Mouse (Mus musculus) C2C12 (cell line): ENCODE results near the gene Taf9b. TPM values are rescaled to one million over a fixed set of nuclear protein-coding genes. Genes with fewer than 3 reads are reported as not detected.
A peak's percentile ranks its signal among the peaks of the same experiment; 100 is the strongest.
"Not testable (repeated sequence)": the region's sequence is repeated elsewhere in the genome, so short reads cannot be mapped to it uniquely, and the experiment has no call there.

Experiments
- H3K27me3 ChIP-seq: one replicate; pipeline ENCODE4 v1.6.1; 2011; ENCODE audit not compliant: control insufficient read depth, insufficient read depth, insufficient read length
- H3K36me3 ChIP-seq: one replicate; pipeline ENCODE4 v1.6.1; 2011; ENCODE audit not compliant: control insufficient read depth, insufficient read depth
- H3K4me3 ChIP-seq: one replicate; pipeline ENCODE4 v1.5.1; 2011; ENCODE audit warnings: mild to moderate bottlenecking, control low read depth; ENCODE audit not compliant: poor library complexity, insufficient read depth, severe bottlenecking
- H3K79me2 ChIP-seq: one replicate; pipeline ENCODE4 v1.6.1; 2011; ENCODE audit not compliant: control insufficient read depth, insufficient read depth
- H3K79me3 ChIP-seq: one replicate; pipeline ENCODE4 v1.6.1; 2011; ENCODE audit warnings: low read depth, control low read depth
- H3ac ChIP-seq: one replicate; pipeline ENCODE3; 2011; ENCODE audit warnings: low read depth; ENCODE audit not compliant: control insufficient read depth, insufficient read length
- CEBPB ChIP-seq: IDR thresholded peaks from one replicate; pipeline ENCODE4 v1.6.1; 2011; ENCODE audit warnings: low read depth, mild to moderate bottlenecking, control low read depth, moderate library complexity
- CTCF ChIP-seq: IDR thresholded peaks from one replicate; pipeline ENCODE4 v1.5.1; 2011; ENCODE audit not compliant: control insufficient read depth, insufficient read depth, insufficient read length
- FOSL1 ChIP-seq: IDR thresholded peaks from one replicate; pipeline ENCODE4 v1.8.0; 2011; ENCODE audit warnings: mild to moderate bottlenecking, low read length; ENCODE audit not compliant: poor library complexity, insufficient read depth, severe bottlenecking
- MAX ChIP-seq: IDR thresholded peaks from one replicate; pipeline ENCODE4 v1.6.1; 2011; ENCODE audit warnings: mild to moderate bottlenecking, control low read depth
- MYOD1 ChIP-seq: IDR thresholded peaks from one replicate; pipeline ENCODE4 v1.6.1; 2011; ENCODE audit warnings: low read depth; ENCODE audit not compliant: control insufficient read depth, insufficient read length
- MYOG ChIP-seq: IDR thresholded peaks from one replicate; pipeline ENCODE4 v1.6.1; 2011; ENCODE audit not compliant: control insufficient read depth, insufficient read length; ENCODE audit errors: extremely low read depth
- USF1 ChIP-seq: IDR thresholded peaks from one replicate; pipeline ENCODE4 v1.6.1; 2011; ENCODE audit warnings: low read depth, mild to moderate bottlenecking, control low read depth, moderate library complexity
- polyA plus RNA-seq: library from polyadenylated mRNA; unstranded; fragments of >200 nt; fragmentation: generic; extraction: Trizol; gene quantifications from one replicate; pipeline ENCODE4 v1.2.1, GENCODE M21; 2012; ENCODE audit warnings: missing spikeins

Taf9b gene
- polyA plus RNA-seq, 1 experiment: 1.6 TPM

GRCm38 (mm10) chrX:106197308-106197707 lies 23.6 kb downstream of the Taf9b start:
- Histone ChIP-seq H3K36me3 (peaks cover 76% of the 10 kb centered on the region), H3K79me2 (peaks cover 21% of the 10 kb centered on the region)

GRCm38 (mm10) chrX:106194361-106194760 lies 26.6 kb downstream of the Taf9b start:
- not testable (repeated sequence) for H3K4me3 ChIP-seq, H3K27me3 ChIP-seq, H3ac ChIP-seq
- H3K79me3 ChIP-seq: peaks cover 57% of the 10 kb centered on the region
- peaks cover 51% of the 10 kb centered on the region for H3K79me2 ChIP-seq
- peaks cover 69% of the 10 kb centered on the region for H3K36me3 ChIP-seq

More at GRCm38 (mm10) chrX:106197308-106197707, 23.6 kb downstream of the Taf9b start:
- H3K79me3 ChIP-seq: peaks cover 28% of the 10 kb centered on the region
- TF ChIP-seq MYOD1 (no peak), FOSL1 (no peak), MAX (no peak), MYOG (no peak), CTCF (no peak), USF1 (no peak), CEBPB (no peak)
- no peak overlapping the region for H3ac ChIP-seq
- no peak overlapping the region for H3K4me3 ChIP-seq
- no peaks in the 10 kb centered on the region for H3K27me3 ChIP-seq

- TF ChIP-seq FOSL1 (no peak), CEBPB (no peak), MYOD1 (no peak), MYOG (no peak), USF1 (no peak), MAX (no peak), CTCF (no peak)
- H3K79me2 ChIP-seq: peaks cover 75% of the 10 kb centered on the region
- peaks cover 68% of the 10 kb centered on the region for H3K79me3 ChIP-seq
- no peak overlapping the region for H3K4me3 ChIP-seq
- peaks cover 34% of the 10 kb centered on the region for H3K36me3 ChIP-seq
- H3ac ChIP-seq: no peak overlapping the region
- H3K27me3 ChIP-seq: no peaks in the 10 kb centered on the region
These were observed 30.9 kb downstream of the Taf9b start for GRCm38 (mm10) chrX:106190091-106190490.

GRCm38 (mm10) chrX:106189356-106189755 lies 31.6 kb downstream of the Taf9b start:
- peak overlapping the region; percentile 48 for H3ac ChIP-seq

GRCm38 (mm10) chrX:106187737-106188136 lies 33.2 kb downstream of the Taf9b start:
- TF ChIP-seq CEBPB (peak; percentile 45), MAX (peak; percentile 88), FOSL1 (no peak), CTCF (no peak), MYOD1 (no peak), USF1 (no peak), MYOG (no peak)
- Histone ChIP-seq H3K36me3 (peaks cover 24% of the 10 kb centered on the region), H3ac (peak overlapping the region; percentile 87), H3K79me2 (peaks cover 58% of the 10 kb centered on the region), H3K27me3 (no peaks in the 10 kb centered on the region), H3K4me3 (peak overlapping the region; percentile 51), H3K79me3 (peaks cover 53% of the 10 kb centered on the region)

More at GRCm38 (mm10) chrX:106189356-106189755, 31.6 kb downstream of the Taf9b start:
- TF ChIP-seq FOSL1: no peak
- TF ChIP-seq MAX: no peak
- Histone ChIP-seq H3K27me3 (no peaks in the 10 kb centered on the region), H3K79me2 (peaks cover 74% of the 10 kb centered on the region), H3K36me3 (peaks cover 30% of the 10 kb centered on the region), H3K4me3 (peak overlapping the region; percentile 51), H3K79me3 (peaks cover 65% of the 10 kb centered on the region)

- no peaks in the 10 kb centered on the region for H3K27me3 ChIP-seq
- TF ChIP-seq MAX (peak; percentile 17), FOSL1 (no peak)
- peaks cover 48% of the 10 kb centered on the region for H3K79me3 ChIP-seq
- peak within 1 kb of the TSS; percentile 87 for H3ac ChIP-seq
- H3K36me3 ChIP-seq: peaks cover 19% of the 10 kb centered on the region
- peaks cover 50% of the 10 kb centered on the region for H3K79me2 ChIP-seq
- H3K4me3 ChIP-seq: peak within 1 kb of the TSS; percentile 51
These were observed 34.0 kb downstream of the Taf9b start, which contains the start of gene Pgk1 for GRCm38 (mm10) chrX:106186713-106187649. TSS of gene Pgk1 (plus strand) at chrX:106187100.
